Mouse (Mus musculus) small intestine, adult 2 months (tissue): ENCODE data around the gene Elane.

ENCODE experiments used
- CTCF ChIP-seq: fragments of 200-500 bp; IDR thresholded peaks from 2 replicates; pipeline ENCODE4 v1.5.1; 2012; ENCODE audit warnings: low read depth, mild to moderate bottlenecking, control low read depth, inconsistent platforms, low read length, moderate library complexity, mixed read lengths; ENCODE audit not compliant: insufficient replicate concordance, insufficient read length; ENCODE audit errors: extremely low read depth
- POLR2A ChIP-seq: fragments of 200-500 bp; IDR thresholded peaks from 2 replicates; pipeline ENCODE4 v1.6.1; 2012; ENCODE audit warnings: low read depth, mild to moderate bottlenecking, control low read depth, inconsistent platforms, low read length, moderate library complexity

DNA sequence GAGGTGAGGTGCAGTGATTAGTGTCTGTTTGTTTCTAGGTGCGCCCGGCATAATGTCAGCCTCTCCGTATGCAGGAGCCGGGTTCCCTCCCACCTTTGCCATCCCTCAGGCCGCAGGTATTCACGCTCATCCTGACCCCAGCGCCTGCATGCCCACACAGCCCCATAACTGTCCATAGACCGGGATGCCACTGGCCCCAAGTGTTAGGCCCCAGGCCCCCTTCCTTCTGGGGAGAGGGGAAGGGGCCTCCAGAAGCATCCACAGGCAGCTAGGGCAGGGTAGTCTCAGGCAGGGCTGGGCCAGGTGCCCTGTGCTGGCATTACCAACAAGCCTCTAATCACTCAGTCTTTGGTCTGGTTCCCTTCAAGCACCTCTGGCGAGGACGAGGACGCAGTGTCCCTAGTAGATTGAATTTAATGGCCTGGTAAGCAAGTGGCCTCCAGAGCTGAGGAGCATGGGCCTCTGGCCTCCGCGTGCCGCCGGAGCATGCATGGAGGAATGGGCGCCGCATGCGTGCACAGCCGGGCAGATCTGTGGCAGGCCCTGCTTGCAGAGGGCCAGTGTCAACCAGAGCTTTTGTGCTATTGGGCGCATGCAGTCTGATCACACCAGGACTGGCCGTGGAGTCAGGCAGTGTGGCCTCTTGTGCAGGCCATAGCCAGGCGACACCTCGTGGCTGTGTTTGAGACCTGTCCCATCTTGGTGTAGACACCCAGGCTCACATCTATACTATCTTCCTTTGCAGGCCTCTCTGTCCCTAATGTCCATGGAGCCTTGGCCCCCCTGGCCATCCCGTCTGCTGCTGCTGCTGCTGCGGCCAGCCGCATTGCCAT, 25.8 kb upstream of the Elane start:
- no peak for TF ChIP-seq CTCF
- no peak for TF ChIP-seq POLR2A
